Mouse (Mus musculus) hindbrain, embryonic 14.5 days (tissue): ENCODE results near the gene Tmem41a. TPM values are rescaled to one million over a fixed set of nuclear protein-coding genes. Genes with fewer than 3 reads are reported as not detected.

Source experiments
- polyA plus RNA-seq: library from polyadenylated mRNA; unstranded; fragments of >200 nt; fragmentation: Nextera tagmentation; extraction: Ambion mirVana; gene quantifications from 2 replicates; pipeline ENCODE4 v1.2.1, GENCODE M21; 2014

The Tmem41a gene
- polyA plus RNA-seq, 1 experiment from 2014 or later = 50.5 TPM

Other genes with a start within 250 kb of the Tmem41a start
- gene Ehhadh, start 159.7 kb downstream of the Tmem41a start, polyA plus RNA-seq = 2.0 and 2.2 TPM in 2 replicates
- gene Map3k13, start 153.2 kb downstream of the Tmem41a start, polyA plus RNA-seq = 8.3 and 8.5 TPM in 2 replicates
- gene Liph, start 48.1 kb upstream of the Tmem41a start, polyA plus RNA-seq = 0.29 and 0.68 TPM in 2 replicates
- gene Senp2, start 61.9 kb upstream of the Tmem41a start, polyA plus RNA-seq = 52.2 and 54.2 TPM in 2 replicates
- 19.4 and 21.6 TPM in 2 replicates for gene Igf2bp2, start 215.7 kb upstream of the Tmem41a start, polyA plus RNA-seq